Mouse (Mus musculus) left cerebral cortex, adult 11 months (tissue): Measurements from ENCODE around the gene Atp1a4.

Source experiments
- DNase-seq: peaks from one replicate; pipeline ENCODE4 v3.0.0; 2022; ENCODE audit warnings: low spot score

Atp1a4 gene

DNA sequence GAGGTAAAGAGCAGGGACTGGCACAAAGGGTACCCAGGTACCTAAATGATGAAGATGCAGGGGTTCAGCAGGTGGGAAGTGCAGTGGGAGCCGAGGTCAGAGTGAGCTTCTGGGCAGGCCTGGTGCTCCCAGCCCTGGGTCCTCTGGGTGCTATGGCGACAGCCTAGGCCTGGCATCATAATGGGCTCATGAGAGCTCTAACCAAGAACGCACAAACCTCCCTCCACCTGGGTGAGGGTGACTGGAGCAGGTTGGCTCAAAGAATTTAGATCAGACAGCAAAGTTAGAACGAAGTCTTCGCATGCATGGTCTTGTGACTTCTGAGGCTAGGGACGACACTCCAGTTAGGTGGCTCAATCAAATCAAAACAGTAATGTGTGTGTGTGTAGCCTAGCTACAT lies at the start of gene Atp1a4:
TSS of gene Atp1a4 (minus strand) at position 101 of the 400 bp plus-strand sequence.
- no peak for DNase-seq

DNA sequence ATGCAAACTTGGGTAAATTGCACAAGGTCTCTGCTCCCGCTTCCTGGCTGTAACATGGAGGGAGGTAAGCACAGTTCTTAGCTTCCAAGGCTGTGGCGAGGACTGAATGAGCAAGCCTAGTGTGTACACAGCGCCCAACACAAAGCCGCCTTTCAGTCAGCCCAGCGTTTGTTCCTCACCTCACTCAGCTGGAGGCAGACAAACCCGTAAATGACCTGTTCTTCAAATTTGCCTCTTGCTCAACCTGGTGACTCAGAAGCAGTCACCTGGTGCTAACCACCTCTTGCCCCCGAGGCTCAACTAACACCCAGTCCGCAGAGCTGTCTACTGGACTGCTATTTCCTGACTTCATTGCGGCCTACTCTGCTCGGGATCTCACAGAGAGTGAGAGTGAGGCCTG lies 49.7 kb upstream of the Atp1a4 start:
- no peak for DNase-seq

DNA sequence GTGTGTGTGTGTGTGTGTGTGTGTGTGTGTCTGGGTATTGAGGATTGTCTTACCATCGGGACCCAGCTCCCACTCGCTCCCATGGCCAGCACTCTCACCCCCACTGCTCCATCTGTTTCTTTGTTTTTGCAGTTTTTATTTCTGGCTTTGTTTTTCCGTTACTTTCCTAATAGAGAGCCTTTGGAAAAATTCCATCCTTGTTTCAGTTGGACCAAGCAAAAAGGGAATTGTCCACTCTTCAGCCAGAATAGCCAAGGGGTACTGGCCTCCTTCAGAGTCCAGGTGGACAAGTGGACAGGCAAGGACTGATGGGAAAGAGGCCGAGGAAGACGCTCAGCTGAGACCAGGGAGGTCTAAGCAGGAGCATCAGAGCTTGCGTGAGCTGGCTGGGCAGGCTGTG lies 48.7 kb upstream of the Atp1a4 start:
- no peak for DNase-seq

DNA sequence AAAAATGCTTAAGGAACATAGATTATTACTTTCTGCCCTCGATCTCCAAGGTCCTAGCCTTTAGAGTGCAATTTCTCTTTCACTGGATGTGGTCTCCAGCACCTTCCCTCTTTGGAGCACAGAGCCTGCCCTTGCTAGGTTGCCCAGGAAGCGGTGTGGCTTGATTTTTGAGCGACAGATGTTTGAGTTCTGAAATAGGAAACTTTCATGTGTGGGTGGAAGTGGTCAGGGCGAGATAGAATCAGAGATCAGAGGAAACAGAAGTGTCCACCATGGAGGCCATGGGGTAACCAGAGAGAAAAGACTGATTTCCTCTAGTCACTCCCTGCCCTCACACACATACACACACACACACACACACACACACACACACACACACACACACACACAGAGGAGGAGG lies 48.0 kb upstream of the Atp1a4 start:
- no peak for DNase-seq

DNA sequence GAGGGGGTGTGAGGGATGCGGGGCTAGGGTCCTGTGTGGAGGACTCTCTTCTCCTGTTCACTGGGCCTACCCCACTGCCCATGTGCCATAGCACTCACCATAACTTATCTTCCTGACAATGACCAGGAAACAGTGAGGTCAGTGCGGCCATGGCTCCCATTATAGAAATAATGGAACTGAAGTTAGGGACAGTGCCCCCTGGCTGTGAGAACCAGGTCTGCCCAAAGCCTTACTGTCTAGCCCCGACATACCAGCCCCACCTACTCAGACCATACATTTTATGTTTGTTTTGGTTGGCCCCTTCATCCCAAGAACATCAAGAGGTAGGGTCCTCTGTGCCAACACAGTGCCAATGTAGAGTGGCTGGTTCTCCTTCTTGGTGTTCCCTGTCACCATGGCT lies 47.4 kb upstream of the Atp1a4 start:
- no peak for DNase-seq

GRCm38 (mm10) chr1:172305153-172305552 lies 46.9 kb upstream of the Atp1a4 start:
- DNase-seq: no peak

DNA sequence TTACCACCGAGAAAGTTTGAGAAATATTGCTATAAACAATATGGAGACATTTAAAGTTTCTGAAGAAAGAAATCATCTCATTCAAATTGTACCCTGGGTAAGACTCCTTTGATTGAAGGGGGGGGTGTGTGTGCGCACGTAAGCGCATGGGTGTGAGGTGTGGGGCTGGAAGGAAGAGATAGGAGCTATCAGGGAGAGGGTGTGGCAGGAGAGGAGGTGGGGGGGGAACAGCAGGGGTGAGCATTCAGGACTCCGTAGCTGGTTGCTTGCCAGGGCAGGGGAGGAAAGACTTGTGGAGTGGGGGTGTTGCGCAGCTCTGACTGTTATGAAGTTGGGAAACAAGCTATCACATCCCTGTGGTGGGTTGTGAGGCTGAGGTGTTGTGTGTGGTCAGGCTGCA lies 46.2 kb upstream of the Atp1a4 start:
- DNase-seq: no peak

GRCm38 (mm10) chr1:172302851-172303250 lies 44.6 kb upstream of the Atp1a4 start:
- no peak for DNase-seq

GRCm38 (mm10) chr1:172302311-172302710 lies 44.1 kb upstream of the Atp1a4 start:
- DNase-seq: no peak

DNA sequence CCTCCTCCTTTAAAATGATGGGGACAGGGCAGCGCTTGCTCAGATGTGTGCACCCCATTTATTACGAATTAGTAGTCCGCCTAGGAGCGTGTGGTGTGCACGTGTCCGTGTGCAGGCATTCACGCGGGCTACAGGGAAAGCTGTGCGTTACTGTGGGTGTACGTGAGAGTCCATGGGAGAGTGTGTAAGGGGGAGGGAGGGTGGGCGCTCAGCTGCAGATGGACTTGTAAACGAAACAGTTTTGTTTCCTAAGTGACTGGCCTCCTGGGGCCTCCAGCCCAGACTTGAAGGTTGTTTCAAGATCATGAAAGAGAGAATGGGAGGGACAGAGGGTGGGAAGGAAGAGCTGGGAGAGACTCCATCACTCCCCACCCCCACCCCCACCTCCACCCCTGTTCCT lies 43.0 kb upstream of the Atp1a4 start:
- DNase-seq: no peak

GRCm38 (mm10) chr1:172300247-172300646 lies 42.0 kb upstream of the Atp1a4 start:
- no peak for DNase-seq

GRCm38 (mm10) chr1:172299528-172299927 lies 41.3 kb upstream of the Atp1a4 start:
- no peak for DNase-seq

DNA sequence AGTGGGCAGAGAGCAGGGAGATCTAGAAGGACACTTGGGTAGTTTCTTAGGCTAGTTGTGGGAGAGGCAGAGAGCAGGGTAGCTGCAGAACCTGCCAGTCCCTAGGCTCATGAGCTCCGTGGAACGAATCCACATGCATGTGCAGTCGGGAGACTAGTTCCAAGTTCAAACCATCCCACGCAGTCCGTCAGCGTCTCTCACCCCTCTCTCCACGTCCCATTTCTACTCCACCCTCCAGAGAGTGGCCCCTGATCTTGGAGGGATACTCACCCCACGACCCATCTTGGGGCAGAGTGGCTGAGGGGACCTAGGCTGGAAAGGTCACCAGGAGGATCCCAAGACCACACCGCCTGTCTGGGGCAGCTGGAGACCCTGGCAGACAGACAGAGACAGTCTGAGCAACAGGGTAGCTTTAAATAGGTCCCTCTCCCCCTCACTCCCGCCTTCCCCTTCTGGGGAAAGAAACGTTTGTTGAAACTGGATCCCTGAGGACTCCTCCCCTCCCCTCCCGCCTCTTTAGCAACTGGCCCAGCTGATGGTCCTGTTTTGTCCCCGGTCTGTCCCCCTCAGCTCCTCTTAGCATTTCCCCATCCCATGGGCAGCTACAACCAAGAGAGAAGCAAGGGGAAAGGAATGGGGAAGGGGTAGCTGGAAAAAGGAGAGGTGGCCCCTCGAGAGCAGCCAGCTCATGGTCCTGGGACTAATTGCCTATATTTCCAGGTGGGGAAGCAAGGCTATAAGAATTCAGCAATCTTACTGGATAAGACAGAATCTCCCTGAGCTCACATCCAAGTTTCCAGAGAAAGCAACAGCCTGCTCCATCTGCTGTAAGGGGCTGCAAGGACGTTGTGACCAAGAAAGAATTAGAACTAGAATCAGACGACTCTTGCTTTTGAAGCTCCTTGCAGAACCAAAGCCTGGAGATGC lies 39.7 kb upstream of the Atp1a4 start, which contains the start of gene Atp1a2:
TSS of gene Atp1a2 (minus strand) at position 454 of the 927 bp plus-strand sequence.
- DNase-seq: no peak

DNA sequence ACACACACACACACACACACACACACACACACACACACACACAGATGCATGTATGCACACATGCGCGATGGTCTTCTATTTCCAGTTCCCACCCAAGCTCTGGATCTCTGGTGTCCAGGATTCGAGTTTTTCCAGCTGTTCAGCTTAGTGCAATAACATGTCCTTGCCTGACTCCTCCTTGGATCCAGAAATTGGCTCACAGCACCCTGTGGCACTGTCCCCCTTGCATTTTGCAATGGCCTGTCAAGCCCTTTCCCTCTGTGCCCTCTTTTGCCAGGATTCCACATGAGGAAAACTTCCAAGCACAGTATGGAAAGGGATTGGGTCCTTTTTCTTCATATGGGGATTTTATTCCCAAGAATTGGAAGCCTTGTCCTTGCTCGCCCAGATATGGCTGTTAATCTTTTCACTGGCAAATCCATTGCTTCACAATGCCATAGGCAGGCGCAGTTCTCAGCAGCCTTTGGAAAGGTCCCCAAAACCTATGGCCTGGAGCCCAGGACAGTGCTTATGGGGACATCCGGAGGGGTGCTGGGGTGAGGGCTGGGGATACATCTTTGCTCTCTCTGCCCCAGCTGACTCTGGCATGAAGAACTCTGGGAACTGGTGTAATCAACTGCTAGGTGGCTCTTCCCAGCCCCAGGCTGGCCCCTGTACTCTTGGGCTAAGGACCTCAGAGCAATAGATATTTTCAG lies 38.7 kb upstream of the Atp1a4 start:
- DNase-seq: no peak

GRCm38 (mm10) chr1:172295751-172296197 lies 37.6 kb upstream of the Atp1a4 start:
- no peak for DNase-seq

GRCm38 (mm10) chr1:172293449-172293848 lies 35.2 kb upstream of the Atp1a4 start:
- no peak for DNase-seq

- DNase-seq: no peak
These were observed 34.7 kb upstream of the Atp1a4 start for GRCm38 (mm10) chr1:172292880-172293279.

- DNase-seq: no peak
These were observed 31.4 kb upstream of the Atp1a4 start for GRCm38 (mm10) chr1:172289617-172289946.

DNA sequence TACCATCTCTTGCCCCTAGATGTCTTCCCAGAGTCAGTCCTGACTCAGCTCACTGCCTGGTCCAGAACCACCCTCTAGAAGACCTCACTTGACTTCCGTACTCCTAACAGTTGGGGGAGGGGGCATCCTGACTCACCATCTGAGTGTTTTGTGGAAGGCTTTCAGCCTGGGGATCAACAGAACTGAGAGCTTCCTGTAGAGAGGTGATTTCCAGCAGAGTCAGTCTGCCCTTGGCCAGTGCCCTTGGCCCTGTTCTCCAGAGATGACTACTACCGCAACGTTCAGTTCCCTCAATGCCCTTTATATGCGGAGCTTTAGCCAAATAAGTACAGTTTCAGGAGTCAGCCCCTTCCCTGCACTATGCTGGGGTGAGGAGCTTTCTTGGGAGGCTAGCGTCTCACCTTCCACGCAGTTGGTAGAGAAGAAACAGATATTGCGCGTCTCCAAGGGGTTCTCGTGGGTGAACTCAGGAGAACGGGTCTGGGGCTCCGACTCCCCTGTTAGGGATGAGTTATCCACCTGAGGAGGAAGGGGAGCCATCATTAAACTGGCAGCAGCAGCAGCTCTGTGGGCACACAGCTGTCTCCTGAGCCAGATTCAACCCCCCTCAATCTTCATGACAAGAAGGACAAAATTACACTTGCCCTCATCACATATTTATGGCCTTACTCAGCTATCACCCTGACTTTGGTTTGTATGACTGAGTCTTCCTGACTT lies 30.8 kb upstream of the Atp1a4 start:
- DNase-seq: no peak

DNA sequence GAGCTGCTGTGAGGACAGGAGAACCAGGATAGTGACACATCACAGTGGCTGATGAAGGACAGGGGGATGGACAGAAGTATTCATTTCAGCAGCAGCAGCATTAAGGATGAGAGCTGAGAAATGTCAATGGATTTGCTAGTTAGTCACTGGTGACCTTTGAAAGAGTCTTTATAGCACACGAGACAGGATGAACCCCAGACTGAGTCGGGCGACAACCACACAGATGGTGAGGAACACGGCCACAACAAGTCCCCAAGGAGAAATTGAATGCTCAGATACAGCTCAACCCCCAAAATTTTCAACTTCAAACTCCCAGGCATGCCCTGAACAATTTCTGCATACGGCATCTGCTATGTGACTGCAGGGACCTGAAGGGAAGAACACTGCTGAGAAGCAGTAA lies 28.5 kb upstream of the Atp1a4 start:
- DNase-seq: no peak

- DNase-seq: no peak
These were observed 26.0 kb upstream of the Atp1a4 start for GRCm38 (mm10) chr1:172284221-172284620.

DNA sequence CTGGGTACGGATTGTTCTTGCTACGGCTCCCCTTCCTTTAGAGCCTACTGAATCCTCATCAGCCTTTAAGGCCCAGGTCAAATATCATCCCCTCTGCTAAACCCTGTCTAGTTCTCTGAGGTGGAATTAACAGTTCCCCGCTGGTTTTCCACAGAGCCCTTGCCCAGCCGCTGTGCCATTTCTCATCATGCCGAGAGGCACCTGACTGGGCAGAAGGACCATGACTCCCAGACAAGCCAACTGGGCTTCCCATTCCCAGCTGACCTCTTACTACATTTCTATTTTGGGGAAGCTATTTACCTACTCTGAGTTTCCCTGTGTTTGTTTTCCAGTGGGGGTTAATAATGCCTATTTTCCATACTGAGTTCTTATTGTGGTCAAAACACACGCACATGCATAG lies 24.9 kb upstream of the Atp1a4 start:
- no peak for DNase-seq
